Mouse (Mus musculus): Measurements from ENCODE around the gene Adcy6. TPM values are rescaled to one million over a fixed set of nuclear protein-coding genes. Genes with fewer than 3 reads are reported as not detected.

Gene Adcy6
- polyA plus RNA-seq, 1 experiment from 2014 or later, result 11.8 TPM

DNA sequence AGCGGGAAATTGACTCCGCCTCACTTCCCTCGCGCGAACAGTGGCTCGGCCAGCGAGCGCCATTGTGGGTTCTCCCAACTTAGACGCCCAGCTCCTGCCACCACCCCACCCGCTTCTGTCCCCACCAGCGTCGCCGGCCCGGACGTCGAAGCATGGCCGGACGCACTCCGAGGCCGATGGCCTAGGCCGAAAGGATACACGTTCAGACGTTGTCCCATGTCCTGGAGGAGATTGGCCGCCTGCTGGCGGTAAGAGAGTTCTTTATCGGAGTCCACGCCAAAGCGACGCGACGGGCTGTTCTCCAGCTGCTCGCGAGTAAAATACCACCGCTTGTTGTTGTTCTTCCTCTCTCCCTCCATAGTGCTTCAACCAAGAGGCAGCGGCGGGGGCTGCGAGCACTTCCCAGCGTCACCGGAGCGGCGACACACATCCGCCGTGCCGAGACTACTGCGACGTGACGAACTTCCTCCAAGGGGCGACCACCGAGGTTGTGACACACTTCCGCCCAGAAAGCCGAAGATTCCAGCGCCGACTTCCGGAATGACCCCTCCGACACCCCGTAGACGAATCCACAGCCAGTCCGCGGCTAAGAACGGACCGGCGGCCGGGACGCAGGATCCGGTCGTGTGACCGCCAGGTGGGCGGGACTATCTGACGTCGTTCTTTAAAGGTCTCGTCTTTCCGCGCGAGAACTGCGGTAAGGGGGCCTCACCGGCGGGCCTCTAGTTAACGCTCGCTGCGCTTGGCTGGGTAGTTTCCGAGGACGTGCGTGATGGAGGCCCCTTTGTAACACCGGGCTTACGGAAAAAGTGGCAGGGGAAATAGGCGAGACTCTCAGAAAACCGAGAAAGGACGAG lies 42.4 kb downstream of the Adcy6 start:
- under 1% methylated on average over 88 of the region's 88 CpGs for WGBS
- no peaks in the 10 kb centered on the region for H3K9me3 ChIP-seq (replicated peaks)
- H3K4me1 ChIP-seq, result peaks cover 33% of the 10 kb centered on the region
- peak overlapping the region; percentile 94 for H3K27ac ChIP-seq (replicated peaks)
- H3K36me3 ChIP-seq, result peaks cover 35% of the 10 kb centered on the region
- peak overlapping the region; percentile 89 for H3K4me3 ChIP-seq
- no peaks in the 10 kb centered on the region for H3K27me3 ChIP-seq (ENCODE audit: low read depth, poor library complexity, severe bottlenecking)
- peak; percentile 100 for DNase-seq (ENCODE audit: low spot score)

DNA sequence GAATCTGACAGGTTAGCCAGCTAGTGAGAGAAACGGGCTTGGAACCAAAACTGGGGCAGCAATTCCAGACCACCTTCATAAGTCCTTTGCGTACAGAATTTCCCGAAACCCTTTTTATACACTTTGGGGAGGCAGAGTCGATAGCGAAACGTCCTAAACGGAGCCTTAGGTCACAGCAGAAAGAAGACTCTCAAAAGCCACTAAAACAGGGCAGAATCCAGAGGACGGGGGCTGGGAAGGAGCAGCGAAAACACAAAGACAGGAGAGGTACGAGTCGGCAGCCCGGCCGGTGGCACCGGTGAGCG lies 43.0 kb downstream of the Adcy6 start:
- WGBS, result under 1% methylated on average over 15 of the region's 15 CpGs
- peak overlapping the region; percentile 94 for H3K27ac ChIP-seq (replicated peaks)
- no peak for DNase-seq (ENCODE audit: low spot score)

DNA sequence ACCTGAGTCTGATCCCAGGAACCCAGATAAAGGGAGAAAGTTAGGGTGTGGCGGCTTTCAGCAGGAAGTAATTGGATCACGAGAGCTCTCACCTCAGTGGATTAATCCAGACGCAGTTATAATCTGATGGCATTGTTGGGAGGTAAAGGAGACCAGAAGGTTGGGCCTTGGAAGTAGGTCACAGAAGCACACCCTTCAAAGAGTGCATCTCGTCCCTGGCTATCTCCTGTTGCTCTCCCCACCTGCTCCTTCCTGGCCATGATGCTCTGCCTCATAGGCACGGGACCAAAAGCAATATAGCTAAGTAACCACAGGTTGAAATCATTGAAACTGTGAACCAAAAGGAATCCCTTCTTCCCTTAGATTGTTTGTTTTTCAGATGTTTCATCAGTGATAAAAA lies 52.7 kb downstream of the Adcy6 start:
- DNase-seq (ENCODE audit: low spot score), result no peak
- WGBS, result 91% methylated on average over 5 of the region's 5 CpGs

More for the DNA sequence above, 43.0 kb downstream of the Adcy6 start:
- Histone ChIP-seq H3K4me1 (peaks cover 33% of the 10 kb centered on the region), H3K4me3 (peak overlapping the region; percentile 89), H3K27me3 (ENCODE audit: low read depth, poor library complexity, severe bottlenecking) (no peaks in the 10 kb centered on the region), H3K36me3 (peaks cover 39% of the 10 kb centered on the region), H3K9me3 (replicated peaks) (no peaks in the 10 kb centered on the region)

DNA sequence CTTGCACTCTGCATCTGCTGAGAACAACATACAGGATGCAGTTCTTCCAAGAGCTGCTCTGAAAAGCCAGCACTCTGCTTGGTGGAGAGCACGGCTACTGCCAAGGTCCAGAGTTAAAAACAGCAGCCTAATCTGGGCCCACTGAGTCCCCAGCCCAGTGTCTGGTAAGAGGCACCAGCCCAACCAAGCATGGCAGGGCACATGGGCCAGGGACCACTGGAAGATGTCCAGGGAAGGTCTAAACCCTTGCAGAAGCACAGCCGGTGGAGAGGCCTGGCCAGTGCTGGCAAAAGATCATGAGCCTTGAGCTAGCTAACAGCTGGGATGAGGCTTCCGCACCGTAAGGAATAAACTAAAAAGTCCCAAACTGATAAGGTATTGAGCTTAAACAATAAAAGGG lies 54.0 kb downstream of the Adcy6 start:
- DNase-seq (ENCODE audit: low spot score), result no peak
- Histone ChIP-seq H3K9me3 (replicated peaks) (no peaks in the 10 kb centered on the region), H3K27ac (replicated peaks) (no peak overlapping the region), H3K27me3 (ENCODE audit: low read depth, poor library complexity, severe bottlenecking) (no peaks in the 10 kb centered on the region), H3K4me1 (no peaks in the 10 kb centered on the region), H3K4me3 (no peak overlapping the region), H3K36me3 (peaks cover 98% of the 10 kb centered on the region)
- 94% methylated on average over 4 of the region's 4 CpGs for WGBS

More for the DNA sequence above, 52.7 kb downstream of the Adcy6 start:
- no peak overlapping the region for H3K4me3 ChIP-seq
- no peaks in the 10 kb centered on the region for H3K27me3 ChIP-seq (ENCODE audit: low read depth, poor library complexity, severe bottlenecking)
- H3K4me1 ChIP-seq, result no peaks in the 10 kb centered on the region
- H3K27ac ChIP-seq (replicated peaks), result no peak overlapping the region
- H3K9me3 ChIP-seq (replicated peaks), result no peaks in the 10 kb centered on the region
- peaks cover 97% of the 10 kb centered on the region for H3K36me3 ChIP-seq

DNA sequence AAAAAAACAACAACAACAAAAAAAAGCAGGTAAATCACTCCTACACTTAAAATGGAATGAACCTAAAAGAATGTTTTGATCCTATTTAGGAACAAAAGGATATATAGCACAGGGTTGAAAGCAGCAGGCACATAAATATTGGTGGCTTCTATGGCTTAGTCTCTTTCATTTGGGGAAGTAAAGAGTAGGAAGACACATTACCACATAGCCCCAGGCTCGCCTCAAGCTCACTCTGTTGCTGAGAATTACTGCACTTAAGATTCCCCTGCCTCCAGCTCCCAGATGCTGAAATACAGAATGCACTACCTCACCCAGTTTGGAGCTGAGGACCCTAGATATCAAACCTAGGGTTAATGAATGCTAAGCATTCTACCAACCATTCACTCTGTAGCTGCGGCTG lies 57.1 kb downstream of the Adcy6 start:
- Histone ChIP-seq H3K9me3 (replicated peaks) (no peaks in the 10 kb centered on the region), H3K4me1 (peaks cover 5% of the 10 kb centered on the region; the same call in 1 of the 2 replicates), H3K27ac (replicated peaks) (no peak overlapping the region), H3K36me3 (peaks cover 96% of the 10 kb centered on the region), H3K27me3 (ENCODE audit: low read depth, poor library complexity, severe bottlenecking) (no peaks in the 10 kb centered on the region), H3K4me3 (no peak overlapping the region)
- 92% methylated on average over 2 of the region's 2 CpGs for WGBS
- DNase-seq (ENCODE audit: low spot score), result no peak

DNA sequence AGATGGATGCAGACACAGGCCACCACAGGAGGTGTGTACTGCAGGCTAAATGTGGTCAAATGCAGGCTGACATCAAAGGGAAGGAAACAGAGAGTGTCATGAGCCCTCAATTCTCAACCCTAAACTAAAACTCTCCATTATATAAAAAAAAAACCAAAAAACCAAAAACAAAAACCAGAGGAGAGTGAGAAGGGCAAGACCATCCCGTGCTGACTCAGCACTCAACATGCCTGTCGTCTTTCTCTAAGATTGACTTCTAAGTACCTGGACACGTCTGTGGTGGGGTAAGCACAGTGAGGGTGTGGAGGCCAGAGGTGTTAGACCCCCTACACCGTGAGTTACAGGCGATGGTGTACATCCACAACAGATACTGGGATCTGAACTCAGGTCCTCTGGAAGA lies 63.0 kb downstream of the Adcy6 start:
- no peak for DNase-seq (ENCODE audit: low spot score)
- H3K27me3 ChIP-seq (ENCODE audit: low read depth, poor library complexity, severe bottlenecking), result no peaks in the 10 kb centered on the region
- H3K4me3 ChIP-seq, result no peak overlapping the region
- H3K36me3 ChIP-seq, result peaks cover 98% of the 10 kb centered on the region
- peaks cover 5% of the 10 kb centered on the region; the same call in 1 of the 2 replicates for H3K4me1 ChIP-seq
- no peak overlapping the region for H3K27ac ChIP-seq (replicated peaks)
- H3K9me3 ChIP-seq (replicated peaks), result no peaks in the 10 kb centered on the region
- WGBS, result 96% methylated on average over 5 of the region's 5 CpGs

DNA sequence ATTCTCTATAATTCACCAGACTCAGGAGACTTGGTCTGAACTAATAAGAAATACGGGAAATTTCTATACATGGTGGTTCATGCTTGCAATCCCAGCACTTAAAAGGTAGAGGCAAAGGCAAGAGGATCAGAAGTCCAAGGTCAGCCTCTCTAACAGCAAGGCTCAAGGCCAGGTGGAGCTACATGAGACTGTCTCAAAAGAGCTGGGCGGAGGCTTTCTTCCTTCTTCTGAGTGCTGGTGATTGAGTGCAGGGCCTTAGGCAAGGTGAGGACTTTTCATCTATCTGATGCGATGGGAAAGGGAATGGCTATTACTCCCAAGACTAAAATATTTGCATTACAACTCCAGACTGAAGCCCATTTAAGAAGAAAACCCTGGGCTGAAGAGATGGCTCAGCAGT lies 64.7 kb downstream of the Adcy6 start:
- Histone ChIP-seq H3K9me3 (replicated peaks) (no peaks in the 10 kb centered on the region), H3K27me3 (ENCODE audit: low read depth, poor library complexity, severe bottlenecking) (no peaks in the 10 kb centered on the region), H3K4me3 (no peak overlapping the region), H3K36me3 (peaks cover 95% of the 10 kb centered on the region), H3K4me1 (peaks cover 3% of the 10 kb centered on the region; the same call in 1 of the 2 replicates), H3K27ac (replicated peaks) (no peak overlapping the region)
- DNase-seq (ENCODE audit: low spot score), result no peak
- WGBS, result 96% methylated on average over 3 of the region's 3 CpGs

DNA sequence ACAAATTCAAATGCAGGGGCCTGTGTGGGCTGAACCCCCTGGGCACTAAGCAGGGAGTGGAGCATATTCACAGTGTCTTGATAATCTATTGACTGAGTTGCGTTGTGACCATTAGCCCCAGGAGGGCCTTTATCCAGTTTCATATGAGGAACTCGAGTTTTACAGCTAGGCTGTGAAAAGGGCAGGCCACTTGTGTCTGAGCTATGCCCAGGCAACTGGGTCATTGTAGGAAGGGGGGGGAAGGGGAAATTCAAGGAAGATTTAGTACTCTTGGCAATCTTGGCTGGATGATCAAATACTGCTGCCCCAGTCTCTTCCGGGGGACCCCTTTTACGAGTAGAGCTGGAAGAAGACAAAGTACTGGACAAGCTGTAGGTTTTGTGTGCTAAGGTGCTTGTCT lies 66.5 kb downstream of the Adcy6 start:
- Histone ChIP-seq H3K4me3 (no peak overlapping the region), H3K9me3 (replicated peaks) (no peaks in the 10 kb centered on the region), H3K27ac (replicated peaks) (no peak overlapping the region), H3K4me1 (no peaks in the 10 kb centered on the region), H3K27me3 (ENCODE audit: low read depth, poor library complexity, severe bottlenecking) (no peaks in the 10 kb centered on the region), H3K36me3 (peaks cover 95% of the 10 kb centered on the region)
- WGBS, result 94% methylated on average over 4 of the region's 4 CpGs
- DNase-seq (ENCODE audit: low spot score), result no peak

DNA sequence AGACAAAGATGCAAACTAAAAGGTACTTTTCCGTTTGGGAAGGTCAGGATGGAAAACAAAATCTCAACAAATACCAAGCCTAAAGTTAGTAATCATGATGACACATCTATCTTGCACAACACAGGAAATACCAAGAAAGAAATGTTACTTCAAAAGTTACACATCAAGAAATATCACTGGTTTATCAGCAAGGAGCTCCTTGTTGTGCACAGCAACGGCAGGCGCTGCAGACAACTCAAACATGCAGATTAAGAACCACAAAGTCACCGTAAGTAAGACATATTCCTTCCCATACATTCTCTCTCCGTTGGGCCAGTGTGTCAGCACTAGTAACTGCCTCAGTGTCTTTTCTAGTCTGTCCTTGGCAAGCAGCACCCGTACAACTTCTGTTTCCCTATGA lies 68.8 kb downstream of the Adcy6 start:
- Histone ChIP-seq H3K27me3 (ENCODE audit: low read depth, poor library complexity, severe bottlenecking) (no peaks in the 10 kb centered on the region), H3K4me1 (no peaks in the 10 kb centered on the region), H3K9me3 (replicated peaks) (no peaks in the 10 kb centered on the region), H3K27ac (replicated peaks) (no peak overlapping the region), H3K4me3 (no peak overlapping the region), H3K36me3 (peaks cover 80% of the 10 kb centered on the region)
- DNase-seq (ENCODE audit: low spot score), result no peak
- WGBS, result 91% methylated on average over 6 of the region's 6 CpGs

Other genes with a start within 250 kb of the Adcy6 start
- not detected in 2 replicates for gene Olfr283, start 229.1 kb downstream of the Adcy6 start, polyA plus RNA-seq (2016; fragmentation: Nextera tagmentation; extraction: Ambion mirVana)
- not detected in 2 replicates for gene Olfr282, start 178.9 kb downstream of the Adcy6 start, polyA plus RNA-seq (2016; fragmentation: Nextera tagmentation; extraction: Ambion mirVana)
- not detected in 2 replicates for gene Olfr281, start 157.5 kb downstream of the Adcy6 start, polyA plus RNA-seq (2016; fragmentation: Nextera tagmentation; extraction: Ambion mirVana)
- not detected in 2 replicates for gene OR5BS1P, start 140.2 kb downstream of the Adcy6 start, polyA plus RNA-seq (2016; fragmentation: Nextera tagmentation; extraction: Ambion mirVana)
- 0.47 TPM in 1 of 2 replicates, not detected in the other for gene Lalba, start 127.4 kb downstream of the Adcy6 start, polyA plus RNA-seq (2016; fragmentation: Nextera tagmentation; extraction: Ambion mirVana)
- gene Olfr279, start 117.7 kb downstream of the Adcy6 start, polyA plus RNA-seq (2016; fragmentation: Nextera tagmentation; extraction: Ambion mirVana), result not detected in 2 replicates
- gene Kansl2, start 75.8 kb downstream of the Adcy6 start, polyA plus RNA-seq (2016; fragmentation: Nextera tagmentation; extraction: Ambion mirVana), result 139 and 150 TPM in 2 replicates
- 59.0 and 61.3 TPM in 2 replicates for gene Ccnt1, start 39.2 kb downstream of the Adcy6 start, polyA plus RNA-seq (2016; fragmentation: Nextera tagmentation; extraction: Ambion mirVana)
- 0.43 TPM in 1 of 2 replicates, not detected in the other for gene 4930415O20Rik, start 39.1 kb downstream of the Adcy6 start, polyA plus RNA-seq (2016; fragmentation: Nextera tagmentation; extraction: Ambion mirVana)
- 36.1 and 50.9 TPM in 2 replicates for gene Cacnb3, start 20.8 kb upstream of the Adcy6 start, polyA plus RNA-seq (2016; fragmentation: Nextera tagmentation; extraction: Ambion mirVana)
- 27.2 and 30.8 TPM in 2 replicates for gene Ddx23, start 52.8 kb upstream of the Adcy6 start, polyA plus RNA-seq (2016; fragmentation: Nextera tagmentation; extraction: Ambion mirVana)
- gene Rnd1, start 67.4 kb upstream of the Adcy6 start, polyA plus RNA-seq (2016; fragmentation: Nextera tagmentation; extraction: Ambion mirVana), result 7.1 and 9.8 TPM in 2 replicates
- gene Ccdc65, start 98.1 kb upstream of the Adcy6 start, polyA plus RNA-seq (2016; fragmentation: Nextera tagmentation; extraction: Ambion mirVana), result 1.3 and 1.5 TPM in 2 replicates
- 15.2 and 16.4 TPM in 2 replicates for gene Fkbp11, start 118.1 kb upstream of the Adcy6 start, polyA plus RNA-seq (2016; fragmentation: Nextera tagmentation; extraction: Ambion mirVana)
- 41.2 and 43.2 TPM in 2 replicates for gene Arf3, start 153.1 kb upstream of the Adcy6 start, polyA plus RNA-seq (2016; fragmentation: Nextera tagmentation; extraction: Ambion mirVana)
- 0.14 and 0.24 TPM in 2 replicates for gene Wnt10b, start 168.1 kb upstream of the Adcy6 start, polyA plus RNA-seq (2016; fragmentation: Nextera tagmentation; extraction: Ambion mirVana)
- 22.0 and 24.0 TPM in 2 replicates for gene Wnt1, start 179.8 kb upstream of the Adcy6 start, polyA plus RNA-seq (2016; fragmentation: Nextera tagmentation; extraction: Ambion mirVana)
- gene Ddn, start 199.4 kb upstream of the Adcy6 start, polyA plus RNA-seq (2016; fragmentation: Nextera tagmentation; extraction: Ambion mirVana), result 0.54 and 0.82 TPM in 2 replicates
- gene Prkag1, start 221.4 kb upstream of the Adcy6 start, polyA plus RNA-seq (2016; fragmentation: Nextera tagmentation; extraction: Ambion mirVana), result 90.4 and 94.9 TPM in 2 replicates